Mouse (Mus musculus): Measurements from ENCODE around the gene Dip2c.

DNA sequence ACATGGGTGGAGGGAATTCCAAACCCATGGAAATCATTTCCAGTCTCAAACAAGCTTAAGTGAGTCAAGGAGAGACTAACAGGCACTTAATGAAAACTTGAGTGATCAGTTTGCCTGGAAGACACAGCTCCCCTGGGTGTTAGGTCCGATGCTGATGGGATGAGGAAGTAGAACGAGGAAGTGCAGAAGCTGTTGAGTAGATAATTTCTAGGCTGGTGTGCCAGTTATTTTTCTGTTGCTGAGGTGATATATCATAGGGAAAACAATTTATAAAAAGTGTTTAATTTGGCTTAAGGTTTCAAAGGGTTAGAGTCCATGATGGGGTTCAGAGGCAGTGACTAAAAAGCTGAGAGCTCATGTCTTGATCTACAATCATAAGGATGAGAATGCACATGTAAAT lies 111.7 kb downstream of the Dip2c start:
- TF ChIP-seq CTCF (conservative IDR thresholded peaks at IDR 0.05 in 1 of 2, IDR thresholded peaks at IDR 0.05 in 1 of 2; ENCODE audit: low read depth in 2 of 2, low read length in 2 of 2) (no peak), ELF1 (IDR thresholded peaks at IDR 0.05; ENCODE audit: low read depth, low read length) (0 out of 2 replicates have a peak, but pooled peaks have one; percentile 18), POLR2A (IDR thresholded peaks at IDR 0.05; ENCODE audit: low read depth, low read length) (no peak)
